Mouse (Mus musculus) gastrocnemius, postnatal 36 days (tissue): ENCODE results near the gene Gbx1. TPM values are rescaled to one million over a fixed set of nuclear protein-coding genes. Genes with fewer than 3 reads are reported as not detected.
"Not testable (repeated sequence)": the region's sequence is repeated elsewhere in the genome, so short reads cannot be mapped to it uniquely, and the experiment has no call there.

Experiments
- DNase-seq, 2 experiments: peaks; one replicate each; pipeline ENCODE4 v3.0.0; 2022
- intact Hi-C: fragments of 180-260 bp; cut with DNase I; formaldehyde crosslinking; loops from one replicate; pipeline ENCODE4 v1.15.1; 2025
- long read RNA-seq, 2 experiments: library from polyadenylated mRNA; stranded (forward); transcript quantifications; one replicate each; pipeline ENCODE4 v2.0.0; 2021
- total RNA-seq, 2 experiments: library from RNA; stranded (reverse); gene quantifications; 2 replicates each; pipeline ENCODE4 v1.2.3; 2021

The Gbx1 gene
- total RNA-seq = not detected
- long read RNA-seq, experiment 1 = 0 reads
- long read RNA-seq, experiment 2 = 0 reads

DNA sequence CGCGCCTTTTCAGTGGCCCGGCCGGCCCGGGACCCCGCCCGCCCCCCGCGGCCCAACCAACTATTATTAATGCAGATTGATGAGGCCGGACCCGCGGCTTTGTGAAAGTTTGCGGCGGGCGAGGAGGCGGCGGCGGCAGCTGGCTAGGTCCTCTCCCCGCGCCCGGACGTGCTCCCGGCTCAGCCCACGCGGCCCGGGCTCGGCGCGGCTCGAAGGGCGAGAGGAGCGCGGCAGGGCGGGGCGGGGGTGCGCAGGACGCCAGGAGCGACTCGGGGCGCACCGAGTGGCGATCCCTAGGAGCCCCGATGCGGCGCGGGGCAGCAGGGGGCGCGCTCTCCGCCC lies at the start of gene Gbx1:
TSS of gene Gbx1 (minus strand) at position 314 of the 342 bp plus-strand sequence.
- DNase-seq = no peak
- intact Hi-C loops = no loop called here

DNA sequence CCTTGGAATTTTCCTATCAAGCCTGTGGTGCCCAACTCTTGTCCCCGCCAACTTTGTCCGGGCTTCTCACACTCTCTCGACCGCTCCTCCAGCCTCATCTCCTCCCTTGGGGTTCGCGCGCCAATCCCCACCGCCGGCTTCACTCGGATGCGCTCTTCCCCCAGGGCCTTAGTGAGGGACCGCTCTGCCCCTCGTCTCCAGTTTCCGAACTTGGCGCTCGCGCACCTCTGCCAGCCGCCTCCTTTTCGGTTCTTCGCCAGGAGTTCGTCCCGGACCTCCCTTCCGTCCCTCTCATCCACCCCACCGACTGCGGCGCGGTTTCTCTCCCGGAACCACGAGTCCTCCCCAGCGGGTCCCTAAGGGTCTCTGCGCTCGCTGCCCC lies 49.8 kb upstream of the Gbx1 start:
- no peak for DNase-seq
- intact Hi-C loops = loop anchor here (5.0 kb wide), 1 partner anchor 34 kb away; the partner anchor contains the start of gene Asb10

DNA sequence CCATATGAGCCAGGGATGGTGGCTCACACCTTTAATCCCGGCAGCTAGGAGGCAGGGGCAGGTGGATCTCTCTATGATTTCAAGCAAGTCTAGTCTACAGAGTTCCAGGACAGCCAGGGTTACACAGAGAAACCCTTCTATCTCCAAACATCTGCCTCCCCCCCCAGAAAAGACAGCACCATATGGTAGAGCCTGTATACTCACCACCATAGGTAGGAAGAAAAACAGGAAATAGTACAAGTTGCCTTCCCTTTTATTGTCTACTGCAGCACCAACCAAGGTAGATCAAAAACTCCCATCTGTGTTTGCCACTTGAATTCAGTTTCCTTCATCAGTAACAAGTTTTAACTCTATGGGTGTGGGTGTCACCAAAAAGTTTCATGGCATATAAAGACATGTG lies 48.9 kb upstream of the Gbx1 start:
- intact Hi-C loops = loop anchor here (5.0 kb wide), 1 partner anchor 34 kb away; the partner anchor contains the start of gene Asb10
- DNase-seq = no peak

DNA sequence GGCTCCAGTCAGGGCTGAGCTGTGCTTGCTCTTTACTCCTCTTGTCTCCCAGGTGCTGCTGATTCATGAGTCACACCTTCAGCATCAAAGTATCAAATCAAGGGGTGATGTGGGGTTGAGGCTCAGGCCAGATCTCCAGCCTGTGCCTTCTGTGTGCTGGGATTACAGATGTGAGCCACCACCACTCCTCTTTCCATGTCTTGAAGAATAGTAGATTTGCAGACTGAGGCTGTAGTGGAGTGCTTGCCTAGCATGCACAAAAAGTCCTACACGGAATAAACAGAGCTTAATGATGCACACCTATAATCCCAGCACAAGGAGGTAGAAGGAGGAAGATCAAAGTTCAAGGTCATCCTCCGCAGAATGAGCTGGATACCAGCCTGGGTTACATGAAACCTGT lies 29.7 kb upstream of the Gbx1 start, which contains the start of gene 4931409K22Rik:
TSS of gene 4931409K22Rik (minus strand) at position 101 of the 400 bp plus-strand sequence.
- intact Hi-C loops = no loop called here
- DNase-seq = no peak

DNA sequence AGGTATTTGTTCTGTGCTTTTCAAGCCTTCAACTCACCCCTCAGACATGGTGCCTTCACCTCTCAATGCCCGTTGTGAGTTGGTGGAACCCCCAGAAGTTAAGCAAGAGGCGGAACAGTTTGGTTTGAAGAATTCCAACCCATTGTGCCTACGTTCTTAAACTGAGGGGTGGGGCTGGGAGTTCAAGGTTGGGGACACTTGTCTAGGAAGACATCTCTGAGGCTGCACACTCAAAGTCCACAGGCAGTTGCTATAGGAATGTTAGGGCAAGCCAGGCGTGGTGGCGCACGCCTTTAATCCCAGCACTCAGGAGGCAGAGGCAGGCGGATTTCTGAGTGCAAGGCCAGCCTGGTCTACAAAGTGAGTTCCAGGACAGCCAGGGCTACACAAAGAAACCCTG lies 28.3 kb upstream of the Gbx1 start:
- DNase-seq, intact Hi-C loops: not testable (repeated sequence)

DNA sequence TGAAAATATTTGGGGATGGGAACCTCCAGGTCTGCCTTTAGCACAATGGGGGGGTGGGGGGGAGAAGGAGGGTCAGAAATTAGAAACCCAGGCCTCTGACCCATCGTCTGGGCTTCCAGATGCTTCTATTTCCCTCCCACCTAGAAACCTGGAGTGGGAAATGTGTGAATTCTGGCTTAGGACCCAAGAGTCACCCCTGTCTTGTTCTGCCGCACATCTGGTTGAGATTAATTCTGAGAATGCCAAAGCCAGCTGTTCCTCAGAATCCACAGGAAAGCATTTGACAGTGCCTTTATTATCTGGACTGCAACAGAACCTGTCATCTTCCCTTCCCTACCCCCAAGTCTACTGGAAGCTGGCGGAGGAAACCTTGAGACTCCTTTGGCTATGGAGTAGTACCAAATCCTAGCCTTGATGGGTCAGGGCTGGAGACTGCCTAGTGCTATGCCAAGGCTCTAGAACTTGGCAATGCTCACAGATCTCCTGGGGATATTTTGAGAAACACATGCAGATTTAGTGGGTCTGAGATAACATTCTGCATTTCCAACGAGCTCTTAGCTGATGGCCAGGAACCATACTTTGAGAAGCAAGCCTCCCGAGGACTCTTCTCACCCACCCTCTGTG lies 26.7 kb upstream of the Gbx1 start:
- intact Hi-C loops = no loop called here
- DNase-seq = no peak

DNA sequence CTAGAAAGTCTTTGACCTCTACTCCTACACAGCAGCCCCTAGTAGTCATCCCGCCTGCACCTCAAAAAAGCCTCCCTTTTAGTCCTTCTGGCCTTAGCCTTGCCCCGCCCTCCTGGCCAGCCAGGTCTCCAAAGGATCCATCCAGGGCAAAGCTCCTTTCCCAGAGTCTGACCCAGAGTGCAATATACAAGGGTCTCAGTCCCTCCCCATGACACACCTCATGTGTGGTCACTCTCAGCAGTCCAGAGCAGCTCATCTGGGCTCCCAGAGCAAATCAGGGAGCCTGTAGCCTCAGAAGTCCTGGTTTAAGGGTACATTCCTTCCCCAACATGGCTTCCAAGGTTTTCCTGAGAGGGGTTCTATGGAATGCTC lies 24.3 kb upstream of the Gbx1 start:
- intact Hi-C loops = no loop called here
- no peak for DNase-seq

DNA sequence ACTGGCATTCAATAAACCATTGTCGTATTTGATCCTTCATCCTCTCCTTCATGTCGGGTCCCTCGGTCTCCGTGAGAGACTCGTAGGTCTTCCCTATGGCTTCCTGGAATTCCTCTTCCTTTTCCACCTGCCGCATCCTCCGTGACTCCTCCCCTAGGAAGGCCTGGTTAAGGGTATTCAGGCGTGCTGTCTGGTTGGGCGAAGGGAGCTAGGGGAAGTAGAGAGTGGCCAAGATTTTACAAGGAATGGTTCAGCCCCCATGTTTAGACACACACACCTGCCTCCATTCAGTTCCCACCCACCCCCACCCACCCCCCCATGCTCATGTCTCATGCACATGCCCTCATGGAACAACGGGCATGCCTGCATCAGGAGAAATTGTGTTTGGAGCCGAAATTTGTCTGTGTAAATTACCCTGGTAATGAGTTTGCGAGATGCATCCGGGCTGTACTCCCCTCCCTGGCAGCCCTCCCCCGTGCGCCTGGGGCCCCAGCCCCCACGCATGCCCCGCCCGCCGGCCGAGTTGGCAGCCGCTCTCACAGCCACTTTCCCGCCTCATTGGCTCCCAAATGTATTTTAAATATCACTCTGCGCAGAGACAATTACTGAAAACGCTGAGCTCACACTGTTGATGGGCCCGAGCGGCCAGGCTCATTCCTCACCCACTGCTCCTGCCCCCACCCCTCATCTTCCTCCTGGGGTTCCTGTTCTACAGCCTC lies 23.8 kb upstream of the Gbx1 start:
- intact Hi-C loops = no loop called here
- DNase-seq = no peak

DNA sequence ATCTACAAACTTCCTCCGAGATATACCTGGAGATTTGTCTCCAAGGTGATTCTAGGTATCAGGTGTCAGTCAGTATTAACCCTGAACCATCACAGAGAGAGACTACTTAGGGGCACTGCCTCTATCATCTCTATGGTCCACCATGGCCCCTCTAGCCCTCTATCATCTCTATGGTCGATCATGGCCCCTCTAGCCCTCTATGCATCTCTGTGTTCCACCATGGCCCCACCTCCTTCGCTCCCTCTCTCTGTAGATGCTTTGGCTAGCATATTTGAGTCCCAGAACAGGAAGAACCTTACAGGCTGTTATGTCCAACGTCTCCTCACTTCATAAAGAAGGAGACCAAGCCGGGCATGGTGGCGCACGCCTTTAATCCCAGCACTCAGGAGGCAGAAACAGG lies 15.6 kb upstream of the Gbx1 start:
- intact Hi-C loops = loop anchor here (5.0 kb wide), 1 partner anchor 35 kb away; the partner anchor contains the start of gene Abcf2
- no peak for DNase-seq

DNA sequence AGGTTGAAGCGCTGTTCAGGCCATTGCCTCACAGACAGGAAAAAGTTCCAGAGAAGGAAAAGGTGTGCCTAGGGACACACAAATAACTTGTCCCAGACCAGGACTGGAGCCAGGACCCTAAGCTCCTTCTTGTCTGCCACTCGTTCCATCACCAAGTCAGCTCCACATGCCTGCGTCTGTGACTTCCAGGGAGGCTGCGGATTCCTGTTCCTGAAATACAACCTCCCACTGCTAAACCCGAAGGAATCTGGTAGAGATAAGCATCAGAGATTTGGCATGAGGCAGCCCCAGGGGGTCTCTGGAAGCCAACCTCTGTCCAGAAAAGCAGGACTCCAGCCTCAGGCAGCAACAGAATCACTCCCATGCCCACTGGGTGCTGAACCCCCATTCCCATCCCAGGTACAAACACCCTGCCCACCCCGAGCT lies 14.2 kb upstream of the Gbx1 start:
- DNase-seq = no peak
- intact Hi-C loops = loop anchor here (5.0 kb wide), 1 partner anchor 36 kb away; the partner anchor contains the start of gene Abcf2

DNA sequence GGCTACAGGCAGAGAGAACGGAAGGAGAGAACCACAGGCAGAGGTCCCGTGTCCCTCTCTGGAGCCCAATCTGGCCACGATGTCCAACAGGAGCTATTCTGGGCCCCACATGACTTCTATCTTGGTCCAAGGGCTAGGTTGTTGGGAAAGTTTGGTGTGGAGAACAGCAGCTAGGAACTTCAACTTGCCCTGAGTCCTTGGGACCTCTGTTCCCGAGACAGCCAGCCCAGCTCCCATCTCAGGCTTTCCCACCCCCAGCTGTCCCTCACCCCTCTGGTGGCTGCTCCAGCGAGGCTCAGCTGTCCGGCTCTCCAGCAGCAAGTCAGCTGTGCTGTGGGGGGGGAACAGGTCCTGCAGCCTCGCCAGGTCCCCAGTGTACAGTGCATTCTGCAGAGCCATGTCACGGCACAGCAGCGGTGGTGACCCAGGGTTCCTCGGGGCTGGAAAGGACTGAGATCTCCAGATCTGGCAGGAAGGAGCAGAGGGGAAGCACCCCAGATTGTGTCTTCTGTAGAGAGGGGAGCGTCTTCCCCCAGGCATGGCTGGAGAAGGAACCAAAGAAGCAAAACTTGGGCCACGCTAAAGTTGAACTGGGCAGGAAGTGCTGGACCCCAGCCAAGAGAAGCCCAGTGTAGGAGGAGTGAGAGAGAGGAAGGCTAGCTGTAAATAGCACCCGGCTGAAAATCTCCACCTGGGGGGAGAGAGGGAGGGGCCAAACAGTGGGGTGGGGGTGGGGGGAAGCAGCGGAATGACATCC lies 13.6 kb upstream of the Gbx1 start, which contains the start of gene Asb10:
TSS of gene Asb10 (minus strand) at position 592 of the 757 bp plus-strand sequence.
- intact Hi-C loops = loop anchor here (5.0 kb wide), 1 partner anchor 37 kb away; the partner anchor contains the start of gene Abcf2
- peak; percentile 65 to 72 for DNase-seq

DNA sequence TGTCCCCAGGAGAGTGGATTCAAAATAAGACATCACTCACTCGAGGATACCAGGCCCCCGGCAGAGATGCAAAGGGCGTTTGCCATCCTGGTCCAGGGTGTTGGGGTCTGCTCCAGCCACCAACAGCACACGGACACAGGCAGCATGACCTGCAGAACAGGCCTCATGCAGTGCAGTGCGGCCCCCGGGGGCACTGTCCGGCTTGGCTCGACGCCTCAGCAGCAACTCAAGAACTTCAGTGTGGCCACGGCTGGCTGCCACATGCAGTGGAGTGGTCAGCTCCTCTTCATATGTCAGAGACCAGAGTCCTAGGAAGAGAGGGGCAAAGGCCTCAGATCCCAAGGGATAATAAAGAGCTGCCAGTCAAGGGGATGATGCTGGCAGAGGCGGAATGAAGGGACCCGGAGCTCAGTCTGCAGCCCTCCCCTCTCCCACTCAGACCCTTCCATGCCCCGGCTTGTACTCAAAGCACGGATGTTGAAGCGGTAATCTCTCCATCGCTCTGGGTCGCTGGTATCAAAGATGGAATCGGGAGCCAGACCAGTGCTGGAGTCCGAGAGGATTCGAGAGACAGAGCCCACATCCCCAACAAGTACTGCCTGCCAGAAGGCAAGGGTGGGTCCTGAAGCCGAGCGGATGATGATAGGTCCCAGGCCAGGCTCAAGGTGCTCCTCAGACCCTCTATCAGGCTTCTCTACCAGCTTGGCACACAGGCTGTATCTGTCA lies 12.7 kb upstream of the Gbx1 start:
- no peak for DNase-seq
- intact Hi-C loops = loop anchor here (5.0 kb wide), 1 partner anchor 38 kb away; the partner anchor contains the start of gene Abcf2

DNA sequence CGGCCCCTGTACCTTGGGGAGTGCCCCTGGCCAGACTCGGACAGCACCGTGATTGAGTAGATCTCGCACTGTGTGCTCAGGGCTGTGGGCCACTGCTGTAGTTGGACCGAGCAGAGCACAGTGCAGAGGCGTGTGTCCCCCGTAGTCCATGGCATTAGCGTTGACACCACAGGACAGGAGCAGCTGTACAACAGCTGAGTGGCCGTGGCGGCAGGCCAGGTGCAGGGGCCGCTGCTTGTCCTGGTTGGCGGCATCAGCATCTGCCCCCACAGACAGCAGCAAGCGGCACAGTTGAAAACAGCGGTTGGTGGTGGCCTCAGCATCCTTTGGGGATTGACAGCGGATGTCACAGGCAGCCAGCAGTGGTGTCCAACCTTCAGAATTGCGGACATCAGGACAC lies 10.6 kb upstream of the Gbx1 start:
- intact Hi-C loops = no loop called here
- no peak for DNase-seq

DNA sequence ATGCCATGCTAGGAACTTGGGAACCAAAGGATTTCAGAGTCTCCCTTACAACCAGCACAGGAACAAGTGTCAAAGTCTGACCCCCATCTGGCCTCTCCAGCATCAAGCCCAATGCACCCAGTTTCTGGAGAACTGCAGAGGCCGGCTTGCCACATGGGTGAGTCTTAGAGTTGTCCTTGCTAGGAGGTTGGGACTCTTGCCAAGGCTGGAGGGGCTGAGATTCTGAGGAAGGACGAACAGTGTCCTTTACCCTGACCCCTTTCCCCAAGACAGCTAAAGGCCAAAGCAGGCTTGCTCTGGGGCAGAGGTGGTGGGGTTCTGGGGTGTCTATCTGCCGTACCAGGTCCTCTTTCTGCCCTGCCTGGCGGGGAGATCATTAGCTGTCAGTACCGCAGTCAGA lies 9.5 kb upstream of the Gbx1 start:
- no peak for DNase-seq
- intact Hi-C loops = no loop called here

DNA sequence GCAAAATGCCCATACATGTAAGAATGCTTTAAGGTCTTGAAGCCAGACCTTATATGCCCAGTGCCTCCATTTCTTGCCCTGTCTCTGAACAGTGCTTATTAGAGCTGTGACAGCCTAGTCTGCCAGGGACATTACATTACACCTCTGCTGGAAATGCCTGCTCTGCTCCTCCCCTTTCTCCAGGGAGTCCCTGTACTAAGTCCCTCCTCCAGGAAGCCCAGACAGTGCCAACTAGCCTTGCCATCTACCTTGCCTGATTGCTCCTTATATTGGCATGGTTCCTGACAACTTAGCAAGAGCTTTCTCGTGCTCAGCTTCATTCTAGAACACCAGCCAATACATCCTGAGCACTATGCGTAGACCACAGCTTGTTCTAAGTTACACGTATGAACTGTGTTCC lies 8.7 kb upstream of the Gbx1 start:
- DNase-seq = no peak
- intact Hi-C loops = no loop called here

DNA sequence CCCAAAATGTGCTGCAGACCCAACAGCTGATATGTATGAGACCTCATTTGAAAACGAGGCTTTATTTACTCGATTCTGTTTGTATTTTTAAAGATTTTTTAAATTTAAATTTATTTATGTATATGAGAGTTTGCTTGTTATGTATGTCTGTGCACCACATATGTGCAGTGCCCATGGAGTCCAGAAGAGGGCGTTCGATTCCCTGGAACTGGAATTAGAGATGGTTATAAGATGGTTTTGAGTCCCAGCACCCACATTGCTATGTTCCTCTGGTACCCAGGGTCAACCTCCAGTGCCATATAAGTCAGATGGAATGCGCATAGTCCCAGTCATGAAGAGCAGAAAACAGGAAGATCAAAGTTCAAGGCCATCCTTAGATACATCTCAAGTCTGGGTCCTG lies 7.3 kb upstream of the Gbx1 start:
- DNase-seq = no peak
- intact Hi-C loops = loop anchor here (5.0 kb wide), 3 partner anchors 52 to 118 kb away; no protein-coding TSS in a partner anchor

DNA sequence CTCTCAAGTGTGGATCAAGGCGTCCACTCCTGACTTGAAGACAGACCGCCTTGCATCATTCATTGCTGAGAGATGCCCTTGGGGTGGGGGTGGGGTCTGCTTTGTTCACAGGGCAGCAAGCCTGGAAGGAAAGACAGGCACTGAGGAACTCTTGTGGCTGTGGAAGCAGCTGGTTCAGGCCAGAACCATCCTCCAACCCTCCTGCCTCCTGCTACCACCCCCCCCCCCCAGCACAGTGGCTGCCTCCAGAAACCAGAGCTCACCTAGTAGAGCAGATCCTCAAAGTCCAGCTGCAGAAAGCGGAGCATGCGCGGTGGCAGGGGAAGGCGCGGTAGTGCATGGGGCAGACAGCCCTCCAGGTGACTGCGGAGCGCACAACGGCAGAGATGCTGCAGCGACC lies 6.4 kb upstream of the Gbx1 start:
- intact Hi-C loops = loop anchor here (5.0 kb wide), 3 partner anchors 51 to 119 kb away; no protein-coding TSS in a partner anchor

DNA sequence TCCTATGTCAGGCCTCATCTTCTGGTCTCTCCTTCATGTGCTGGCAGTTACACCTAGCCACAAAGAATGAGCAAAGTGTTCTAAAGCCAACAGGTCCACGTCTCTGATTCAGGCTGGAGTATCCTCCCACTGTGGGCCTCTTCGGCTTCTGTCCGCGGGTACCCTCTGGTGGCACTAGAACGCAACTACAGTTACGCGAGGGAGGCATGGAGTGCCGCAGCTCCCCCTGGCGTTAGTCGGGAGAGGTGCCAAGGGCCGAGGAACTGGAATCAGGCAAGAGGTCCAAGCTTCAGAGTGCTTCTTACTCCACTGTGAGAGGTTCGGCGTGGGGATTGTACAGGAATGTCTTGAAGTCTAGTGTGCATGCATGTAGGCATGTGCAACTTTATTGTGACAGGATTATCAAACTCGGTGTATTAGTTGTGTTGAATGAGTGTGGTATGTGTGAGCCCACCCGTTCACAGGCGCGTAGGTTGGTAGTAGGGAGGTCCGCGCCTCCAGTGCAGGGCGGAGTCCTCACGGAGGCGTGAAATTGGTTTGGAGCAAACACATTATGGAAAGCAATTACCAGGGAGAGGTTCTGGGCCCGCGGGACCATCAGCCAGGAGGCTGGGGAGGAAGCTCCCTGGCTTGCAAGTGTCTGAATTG lies 3.2 kb upstream of the Gbx1 start:
- peak; percentile 92 to 95 for DNase-seq
- intact Hi-C loops = loop anchor here (5.0 kb wide), 3 partner anchors 48 to 122 kb away; no protein-coding TSS in a partner anchor

More for the DNA sequence above, 6.4 kb upstream of the Gbx1 start:
- DNase-seq = no peak

DNA sequence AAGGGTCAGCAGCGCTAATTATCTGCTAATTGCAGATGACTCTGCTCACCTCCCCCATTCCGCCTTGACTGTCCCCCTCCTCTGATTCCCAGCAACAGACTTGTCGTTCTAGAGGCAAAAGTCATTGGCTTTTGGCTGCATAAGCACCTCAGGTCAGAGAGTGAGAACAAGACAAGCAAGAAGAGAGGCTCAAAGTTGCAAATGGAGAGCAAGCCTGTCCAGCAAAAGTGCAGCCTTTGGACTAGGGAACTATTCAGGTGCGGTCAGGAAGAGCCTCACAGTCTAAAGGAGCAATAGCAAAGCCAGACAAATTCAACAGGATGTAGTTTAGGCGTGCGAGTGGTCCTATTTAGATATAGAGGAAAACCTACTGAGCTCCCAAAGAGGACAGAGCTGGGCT lies 778 bp upstream of the Gbx1 start:
- intact Hi-C loops = no loop called here
- DNase-seq = no peak
